Mouse (Mus musculus) megakaryocyte progenitor cell, adult 5-6 weeks (primary cell): ENCODE data around the gene Gins2. TPM values are rescaled to one million over a fixed set of nuclear protein-coding genes. Genes with fewer than 3 reads are reported as not detected.

Experiments used
- ATAC-seq: replicated peaks from 2 replicates; pipeline ENCODE4 v1.8.0; 2016; ENCODE audit warnings: mild to moderate bottlenecking, moderate TSS enrichment, inconsistent platforms; ENCODE audit not compliant: poor library complexity
- total RNA-seq, 2 experiments: library from RNA; stranded (forward) in 1 of 2; stranded (reverse) in 1 of 2; fragments of 157-497, 149-512 nt in 1 of 2; fragments of 200-1000 nt in 1 of 2; gene quantifications; 2 replicates each; pipeline versions ENCODE4 v1.2.3 to v1.2.4; 2015 to 2017

Gene Gins2
- total RNA-seq, 2 experiments from 2014 or later = 47.1 to 67.1 TPM

DNA sequence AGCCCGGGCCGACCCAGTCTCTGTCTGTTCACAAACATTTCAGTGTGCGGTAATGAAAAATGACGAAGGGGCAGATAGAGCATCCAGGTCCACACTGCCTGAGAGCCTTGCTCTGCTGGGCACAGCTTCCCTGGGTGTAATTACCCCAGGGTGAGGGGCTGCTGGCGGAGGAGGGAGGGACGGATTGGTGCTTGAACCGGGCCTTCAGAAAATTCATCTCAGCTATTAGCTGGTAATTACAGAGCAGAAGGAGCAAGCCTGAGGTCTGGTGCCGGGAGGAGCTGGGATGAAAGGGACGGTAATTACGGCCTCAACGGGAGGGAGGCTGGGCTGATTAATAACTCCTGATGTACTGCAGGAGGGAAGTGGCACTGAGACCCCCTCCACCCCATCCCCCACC is 39.2 kb downstream of the Gins2 start:
- ATAC-seq = no peak

DNA sequence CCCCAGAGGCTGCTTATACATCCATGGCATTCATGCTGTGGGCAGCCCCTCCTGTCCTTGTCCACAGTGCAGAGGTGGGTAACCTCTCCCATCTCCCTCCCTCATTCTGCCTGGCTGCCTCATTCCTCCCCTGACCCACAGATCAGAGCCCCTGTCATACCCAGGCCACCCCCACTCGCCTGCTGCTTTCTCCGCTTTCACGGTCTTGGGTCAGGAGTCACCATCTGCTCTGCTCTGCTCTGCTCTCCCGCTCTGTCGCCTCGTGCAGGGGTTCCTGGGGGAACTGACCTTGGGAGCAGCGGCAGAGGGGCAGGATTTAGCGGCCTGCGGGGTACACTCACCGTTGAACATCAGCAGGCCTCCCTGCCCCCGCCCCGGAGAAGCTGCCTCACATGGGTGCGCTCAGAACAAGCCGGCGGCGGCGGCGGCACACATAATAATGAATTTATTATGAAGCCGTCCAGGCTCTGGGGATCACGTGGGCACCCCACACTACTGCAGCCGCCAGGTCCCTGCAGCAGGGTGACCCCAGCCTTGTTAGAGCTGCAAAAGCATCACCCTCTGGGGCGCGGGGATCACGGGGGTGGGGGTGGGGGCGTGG is 39.7 kb downstream of the Gins2 start:
- no peak for ATAC-seq

DNA sequence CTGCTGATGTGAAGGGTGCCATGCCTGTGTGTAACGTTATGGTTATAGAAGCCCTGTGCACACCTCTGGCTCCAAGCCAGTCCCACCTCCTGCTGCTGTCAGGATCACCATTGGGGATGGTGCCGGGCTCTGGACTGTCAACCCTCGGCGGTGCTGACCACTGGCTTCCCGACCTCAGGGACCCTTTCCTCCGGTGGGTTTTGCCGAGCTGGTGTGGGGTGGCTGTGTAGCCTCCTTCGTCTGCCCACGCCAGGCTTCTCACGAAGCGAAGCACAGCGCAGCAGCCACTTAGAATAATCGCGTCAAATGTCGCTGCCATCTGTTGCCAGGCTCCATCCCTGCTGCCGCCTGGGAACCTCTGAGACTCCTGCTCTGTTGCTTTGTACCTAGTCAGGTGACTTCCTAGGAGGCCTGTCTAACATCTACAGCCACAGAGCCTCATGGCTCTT is 40.8 kb downstream of the Gins2 start:
- ATAC-seq = no peak

DNA sequence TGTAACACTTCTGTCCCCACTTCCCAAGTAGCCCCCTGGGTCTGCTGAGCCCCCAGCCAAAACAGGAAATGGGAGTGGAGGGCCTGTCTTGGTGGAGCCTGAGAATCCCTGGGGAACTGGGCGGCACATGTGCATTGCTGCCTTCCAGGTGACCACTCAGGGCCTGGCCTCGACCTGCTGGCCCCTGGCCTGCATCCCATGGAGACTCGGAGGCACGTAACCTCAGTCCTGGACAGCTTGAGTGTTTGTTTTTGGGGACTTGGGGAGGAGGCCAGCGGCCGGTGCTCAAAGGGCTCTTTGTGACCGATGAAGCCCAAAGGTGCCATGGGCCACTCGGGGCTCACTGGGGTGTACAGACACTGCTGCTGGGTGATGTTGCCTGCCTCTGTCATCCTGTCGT is 41.5 kb downstream of the Gins2 start:
- no peak for ATAC-seq

DNA sequence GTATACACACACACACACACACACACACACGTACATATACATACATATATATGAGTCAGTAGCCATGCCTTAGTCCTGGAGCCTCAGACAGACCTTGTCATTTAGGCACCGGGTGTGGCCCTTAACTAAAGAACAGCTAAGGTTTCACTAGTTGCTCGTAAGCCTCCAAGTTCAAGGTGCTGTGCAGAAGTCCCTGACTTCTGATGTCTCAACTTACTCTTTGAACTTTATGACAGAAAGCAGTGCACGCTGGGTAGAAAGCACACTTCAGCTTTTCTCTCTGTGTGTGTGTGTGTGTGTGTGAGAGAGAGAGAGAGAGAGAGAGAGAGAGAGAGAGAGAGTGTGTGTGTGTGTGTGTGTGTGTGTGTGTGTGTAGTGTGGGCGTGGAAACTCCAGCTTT is 44.9 kb downstream of the Gins2 start:
- no peak for ATAC-seq

DNA sequence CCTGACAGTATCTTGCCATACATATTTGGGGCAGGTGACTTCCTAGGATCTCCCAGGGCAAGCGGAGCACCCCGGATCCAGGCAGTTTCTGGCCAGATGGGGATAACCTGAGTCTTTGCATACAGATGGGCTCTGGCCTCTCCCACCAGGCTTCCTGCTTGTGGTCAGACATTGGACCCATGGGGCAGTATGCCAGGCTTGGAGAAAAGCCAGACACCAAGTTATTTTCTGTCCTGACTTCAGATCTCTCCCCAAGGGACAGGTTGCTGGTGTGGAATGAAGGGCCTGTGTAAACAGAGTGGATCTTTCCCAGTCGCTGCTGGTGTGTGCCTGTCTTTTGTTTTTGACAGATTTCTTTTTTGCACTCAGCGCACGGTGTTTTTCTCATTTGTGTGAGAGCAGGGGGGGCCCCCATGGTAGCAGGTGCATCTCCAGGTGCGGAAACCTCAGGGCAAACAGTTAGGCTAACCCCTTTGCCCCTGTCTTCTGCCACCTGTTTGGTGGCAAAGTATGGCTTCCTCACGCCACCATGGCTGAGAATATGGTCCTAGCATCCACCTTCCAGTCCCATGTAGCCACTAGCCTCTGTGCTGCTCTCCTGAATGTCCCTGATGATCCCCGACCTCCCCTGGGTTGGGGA is 45.6 kb downstream of the Gins2 start:
- no peak for ATAC-seq

DNA sequence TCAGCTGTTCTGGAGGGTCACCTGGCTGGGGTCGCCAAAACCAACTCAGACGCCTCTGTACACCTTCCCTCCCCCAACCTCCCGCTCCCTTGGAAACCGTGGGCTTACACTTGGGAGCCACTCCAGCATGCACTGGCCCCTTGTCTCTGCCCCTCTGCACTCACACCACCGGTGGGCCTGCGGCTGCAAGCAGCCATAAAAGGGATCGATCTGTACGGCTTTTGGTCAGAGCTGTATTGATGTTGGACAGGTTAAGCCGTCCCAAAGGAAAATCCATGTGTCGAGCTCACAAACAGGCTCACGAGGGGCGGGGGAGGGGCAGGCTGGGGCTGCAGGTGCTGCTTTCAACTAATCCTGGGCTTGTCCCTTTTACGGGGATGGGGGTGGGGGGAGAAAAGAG is 46.1 kb downstream of the Gins2 start:
- ATAC-seq = no peak

DNA sequence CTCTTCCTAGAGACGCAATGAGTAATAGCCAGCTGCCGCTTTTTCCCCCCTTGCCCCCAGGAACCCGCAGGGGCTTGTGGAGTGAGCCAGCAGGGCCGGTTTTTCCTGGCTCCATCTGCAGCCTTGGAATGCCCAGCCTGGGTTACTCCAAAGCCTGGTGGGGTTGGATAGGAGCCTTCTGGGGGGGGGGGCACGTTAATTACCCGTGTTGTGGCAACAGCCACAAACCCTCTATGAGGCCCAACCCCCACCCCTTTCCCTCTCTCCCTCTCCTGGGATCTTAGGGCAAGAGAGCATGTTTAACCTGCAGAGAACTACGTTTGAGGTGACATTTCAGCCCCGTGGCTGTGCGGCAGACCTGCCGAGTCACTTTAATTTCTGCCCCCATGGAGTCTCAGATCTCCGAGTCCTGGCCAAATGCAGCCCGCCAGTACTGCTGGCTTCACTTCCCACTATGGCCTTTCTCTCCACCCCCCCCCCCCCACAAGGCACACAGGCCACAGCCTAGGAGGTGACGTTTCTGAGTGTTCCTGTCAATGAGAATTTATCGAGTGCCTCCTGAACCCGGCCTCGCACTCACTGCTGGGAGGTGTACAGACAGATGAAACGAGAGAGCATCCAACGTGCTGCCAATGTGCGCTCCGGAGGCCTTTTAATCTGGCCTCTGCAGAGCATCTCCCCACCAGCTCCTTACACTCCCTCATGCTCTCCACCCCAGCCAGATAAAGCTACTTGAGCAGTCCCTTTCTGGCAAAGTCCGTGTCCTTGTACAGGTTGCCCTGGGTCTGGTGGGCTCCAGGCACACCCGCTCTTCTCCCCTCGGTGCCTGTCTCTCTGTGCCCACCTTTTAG is 49.1 kb downstream of the Gins2 start:
- ATAC-seq = peak; percentile 38

DNA sequence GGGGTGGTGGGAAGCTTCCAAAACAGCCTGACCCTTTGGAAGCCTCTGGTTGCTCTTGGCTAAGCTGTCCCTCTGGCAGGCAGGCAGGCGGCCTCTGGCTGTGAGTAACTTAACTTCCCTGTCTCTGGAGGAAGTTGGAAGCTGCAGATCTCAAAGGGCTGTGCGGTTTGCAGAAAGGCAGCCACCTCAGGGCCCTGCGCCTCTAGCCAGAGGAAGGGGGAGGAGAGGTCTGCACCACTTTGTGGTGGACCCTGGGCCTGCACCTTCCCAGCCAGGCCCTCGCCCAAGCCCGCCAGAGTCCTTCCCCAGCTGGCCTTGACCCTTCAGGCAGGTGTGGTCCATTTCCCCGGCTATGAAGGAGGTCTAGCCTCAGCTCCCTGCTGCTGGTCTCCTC is 49.7 kb downstream of the Gins2 start:
- peak; percentile 15 for ATAC-seq

DNA sequence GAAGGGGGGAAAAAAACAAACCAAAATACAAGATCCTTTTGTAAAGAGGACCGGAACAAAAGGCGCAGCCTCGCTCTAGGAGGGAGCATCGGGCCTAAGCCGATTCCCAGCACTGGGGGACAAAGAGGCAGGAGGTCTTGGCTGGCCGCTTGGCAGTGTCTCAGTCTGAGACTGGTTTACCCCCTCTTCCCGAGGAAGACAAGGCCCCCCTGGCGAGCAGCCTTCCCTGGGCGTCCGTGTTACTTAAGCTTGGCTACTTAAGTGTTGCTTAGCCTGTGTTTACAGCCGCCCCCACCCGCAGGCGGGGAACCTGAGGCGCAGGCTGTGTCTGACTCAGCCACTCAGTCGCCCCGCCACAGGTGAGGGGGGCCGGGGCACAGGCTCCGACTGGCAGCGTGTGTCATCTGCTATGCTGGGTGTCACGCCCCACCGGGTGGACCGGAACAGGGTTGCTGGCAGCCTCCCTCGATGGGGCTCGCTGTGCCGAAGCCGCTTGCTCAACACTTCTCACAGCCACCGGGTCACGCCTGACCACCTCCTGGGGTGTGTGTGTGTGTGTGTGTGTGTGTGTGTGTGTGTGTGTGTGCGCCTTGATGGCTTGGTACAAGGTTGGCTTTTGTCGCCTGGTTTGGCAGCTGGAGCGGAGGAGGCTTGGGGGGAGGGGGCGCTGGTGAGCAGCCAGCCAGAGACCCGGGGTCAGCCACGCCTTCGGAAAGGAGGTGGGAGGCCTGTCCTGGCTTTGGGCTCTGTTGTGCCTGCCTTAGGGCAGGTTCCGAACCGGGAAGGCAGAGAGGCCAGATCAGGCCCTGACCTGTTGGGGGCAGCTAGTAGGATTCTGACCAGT is 50.5 kb downstream of the Gins2 start:
- ATAC-seq = peak; percentile 29

DNA sequence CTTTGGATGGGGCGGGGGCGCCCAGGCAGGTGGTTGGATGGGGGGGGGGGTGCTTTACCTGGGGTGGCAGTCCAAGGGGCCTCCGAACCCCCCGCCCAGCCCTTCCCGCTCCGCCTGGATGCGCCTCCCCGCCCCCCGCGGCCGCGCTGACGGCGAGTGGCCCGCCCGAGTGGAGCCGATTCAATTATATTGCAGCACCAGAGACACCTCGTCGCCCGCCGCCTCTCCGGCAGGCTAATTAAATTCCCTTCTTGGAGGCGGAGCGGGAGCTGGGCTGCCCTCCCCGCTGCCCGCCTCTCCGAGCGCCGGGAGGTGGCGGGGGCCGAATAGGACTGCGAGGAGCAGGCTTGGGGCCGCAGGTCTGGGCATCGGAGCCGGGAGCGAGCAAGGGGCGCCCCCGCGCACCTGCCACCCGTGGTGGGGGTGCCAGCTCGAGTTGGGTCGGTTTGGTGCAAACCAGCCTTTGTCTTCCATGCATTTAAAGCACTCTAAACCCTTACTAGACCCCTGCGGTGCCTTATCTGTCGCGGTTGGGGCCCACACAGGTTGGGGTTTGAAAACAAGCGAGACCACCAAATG is 51.2 kb downstream of the Gins2 start:
- ATAC-seq = no peak

DNA sequence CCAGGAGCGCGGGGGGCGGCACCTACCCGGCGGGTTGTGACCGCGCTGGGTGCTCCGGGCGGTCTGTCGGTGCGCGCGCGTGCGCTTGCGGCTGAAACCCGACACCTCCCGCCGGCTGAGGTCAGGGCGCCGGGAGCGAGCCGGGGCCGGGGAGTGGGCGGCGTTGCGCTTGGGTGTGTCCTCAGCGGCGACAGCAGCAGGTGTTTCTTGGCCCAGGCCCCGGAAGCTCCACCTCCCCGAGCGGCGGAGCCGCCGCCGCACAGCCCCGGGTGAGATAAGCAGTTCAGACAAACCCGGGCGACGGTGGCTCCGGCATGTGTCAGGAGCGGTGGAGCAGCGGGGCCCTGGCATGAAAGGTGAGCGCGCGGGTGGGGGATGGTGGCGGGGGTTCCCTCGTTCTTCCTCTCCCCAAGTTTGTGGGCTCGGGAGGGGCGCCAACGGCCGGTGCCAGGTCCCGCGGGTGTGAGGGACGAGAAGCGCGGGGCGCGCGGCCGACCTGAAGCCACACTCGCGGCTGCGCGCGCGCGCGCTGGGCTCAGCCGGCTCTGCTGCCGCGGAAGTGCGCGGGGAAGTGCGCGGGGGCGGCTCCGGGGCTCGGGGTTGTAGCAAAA is 51.8 kb downstream of the Gins2 start:
- ATAC-seq = peak; percentile 25

DNA sequence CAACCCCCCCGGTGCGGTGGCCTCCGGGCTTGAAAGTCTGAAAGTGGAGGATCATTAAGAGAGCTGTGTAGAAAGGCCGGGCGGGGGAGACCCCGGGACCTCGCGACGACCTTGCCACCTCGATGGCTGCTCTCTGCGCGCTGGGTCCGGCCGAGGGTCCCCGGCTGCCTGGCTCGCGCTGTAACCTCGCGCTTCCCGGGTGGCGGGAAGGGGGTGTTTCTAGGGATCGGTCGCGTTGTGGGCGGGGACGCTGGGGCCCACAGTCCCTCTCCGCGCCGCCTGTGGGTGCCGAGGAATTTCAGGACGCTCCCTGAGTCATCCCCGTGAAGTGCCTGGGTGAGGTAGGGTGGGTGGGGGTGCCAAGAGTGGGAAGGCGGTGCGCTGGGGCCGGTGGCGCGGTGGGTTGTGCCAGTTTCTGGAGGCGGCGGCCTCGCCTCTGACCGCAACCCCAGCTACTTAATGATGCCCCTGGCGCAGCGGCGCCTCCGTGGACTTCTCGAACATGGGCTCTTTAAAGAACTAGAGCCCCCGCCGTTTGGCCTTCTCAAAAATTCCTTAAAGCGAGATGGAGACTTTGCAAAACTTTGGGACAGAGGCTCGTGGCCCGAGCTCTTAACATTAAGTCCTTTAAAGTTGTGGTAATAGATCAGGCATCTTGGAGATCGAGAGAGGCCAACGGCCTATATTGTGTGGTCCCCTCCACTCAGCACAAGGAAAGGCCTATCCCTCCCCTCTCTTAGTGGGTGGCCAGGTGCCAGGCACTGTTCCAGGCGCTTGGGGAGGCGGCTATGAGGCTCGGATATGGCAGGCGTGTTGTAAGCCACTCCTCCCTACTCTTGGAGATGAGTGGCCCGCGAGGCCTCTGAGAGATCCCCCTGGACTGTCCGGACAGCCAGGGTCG is 52.5 kb downstream of the Gins2 start:
- peak; percentile 5 for ATAC-seq

DNA sequence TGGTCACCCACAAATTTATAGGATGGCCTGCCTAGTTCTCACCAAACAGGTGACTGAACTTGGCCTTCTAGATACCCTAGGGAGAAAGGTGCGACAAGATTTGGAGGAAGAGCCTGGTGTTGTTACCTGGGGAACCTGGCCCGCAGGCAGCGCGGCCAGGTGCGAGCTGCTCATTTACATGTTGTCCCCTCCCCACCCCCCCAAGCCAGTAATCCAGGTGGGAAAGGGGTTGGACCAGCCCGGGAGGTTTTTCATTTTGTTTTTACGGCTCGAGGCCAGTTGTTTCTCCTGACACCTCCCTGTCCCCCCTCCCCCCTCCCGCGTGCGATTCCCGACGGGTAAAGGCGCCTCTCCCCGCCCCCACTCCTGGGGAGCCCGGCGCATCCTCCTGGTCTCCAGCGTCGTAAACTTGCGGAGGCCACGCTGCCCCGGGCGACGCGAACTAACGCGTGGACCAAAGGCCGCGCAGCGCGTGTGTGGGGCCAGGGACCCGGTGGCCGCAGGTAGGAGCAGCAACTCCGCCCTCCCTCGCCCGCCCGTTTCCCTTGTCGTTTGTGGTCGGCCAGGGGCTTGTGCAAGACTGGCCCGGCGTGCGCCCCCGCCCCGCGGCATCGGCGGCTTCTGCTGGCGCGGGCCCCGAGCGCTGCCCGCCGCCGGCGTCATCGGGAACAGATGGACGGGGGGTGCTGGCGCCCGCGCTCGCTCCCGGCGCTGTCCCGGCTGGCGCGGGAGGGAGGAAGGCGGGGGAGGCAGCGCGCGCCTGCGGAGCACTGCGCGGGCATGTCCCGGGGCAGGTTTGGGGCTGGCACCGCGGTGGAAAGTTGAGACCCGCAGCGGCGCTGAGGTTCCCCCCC is 53.4 kb downstream of the Gins2 start:
- no peak for ATAC-seq

DNA sequence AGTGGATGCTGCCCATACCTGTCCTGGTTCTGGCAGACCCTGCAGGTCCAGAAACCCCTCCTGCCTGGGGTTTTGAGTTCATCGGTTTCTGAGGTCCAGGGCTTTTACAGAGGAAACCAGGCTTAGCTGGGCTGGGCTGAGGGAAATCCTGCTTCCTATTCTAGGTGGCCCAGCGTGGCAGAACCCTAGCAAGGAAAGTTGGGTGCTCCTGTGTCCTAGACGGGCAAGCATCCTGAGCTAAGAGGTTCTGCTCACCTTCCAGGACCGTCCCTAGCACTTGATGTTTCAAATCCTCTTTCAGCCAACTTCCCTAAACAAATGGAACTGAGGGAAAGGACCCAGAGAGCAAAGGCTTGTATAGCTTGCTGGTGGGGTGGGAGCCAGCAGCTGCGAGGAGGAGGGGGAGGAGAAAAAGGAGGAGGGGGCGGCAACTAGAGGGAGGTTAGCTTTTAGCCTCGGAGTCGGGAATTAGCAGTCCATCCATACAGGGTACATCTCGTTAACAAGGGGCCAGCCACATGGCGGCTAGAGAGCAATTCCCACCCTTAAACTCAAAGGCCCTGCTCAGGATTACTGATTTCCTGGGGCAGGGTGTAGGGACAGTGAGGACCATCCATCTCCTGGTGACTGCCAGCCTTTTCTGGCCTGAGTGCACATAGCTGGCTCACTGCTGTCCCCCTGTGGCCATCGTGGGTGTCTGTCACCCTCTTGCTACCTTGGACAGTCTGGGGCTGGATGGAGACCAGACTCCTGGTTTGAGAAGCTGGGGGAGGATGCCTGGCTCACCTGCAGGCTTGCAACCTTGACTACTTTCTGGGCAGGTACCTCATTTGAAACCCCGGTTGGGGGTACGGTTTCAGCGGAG is 54.4 kb downstream of the Gins2 start:
- ATAC-seq = peak; percentile 43

DNA sequence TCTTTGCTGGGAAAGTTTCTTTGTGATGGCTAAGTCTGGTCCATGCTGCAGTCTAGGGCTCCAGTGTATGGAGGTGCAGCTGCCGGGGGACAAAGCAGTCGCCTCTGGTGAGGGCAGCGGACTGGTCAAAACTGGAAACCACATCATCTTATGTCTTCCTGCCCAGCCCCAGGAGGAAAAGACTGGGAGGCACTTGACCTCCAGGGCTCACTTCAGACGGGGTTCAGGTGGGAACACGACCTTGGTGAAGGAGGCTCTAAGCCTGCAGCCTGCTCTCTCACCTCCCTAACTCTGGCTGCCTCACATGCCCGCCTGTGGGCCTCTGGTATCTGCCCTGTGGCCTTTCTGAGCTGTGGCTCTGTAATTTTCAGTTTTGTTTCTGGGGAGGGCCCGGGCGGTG is 55.0 kb downstream of the Gins2 start:
- ATAC-seq = no peak

DNA sequence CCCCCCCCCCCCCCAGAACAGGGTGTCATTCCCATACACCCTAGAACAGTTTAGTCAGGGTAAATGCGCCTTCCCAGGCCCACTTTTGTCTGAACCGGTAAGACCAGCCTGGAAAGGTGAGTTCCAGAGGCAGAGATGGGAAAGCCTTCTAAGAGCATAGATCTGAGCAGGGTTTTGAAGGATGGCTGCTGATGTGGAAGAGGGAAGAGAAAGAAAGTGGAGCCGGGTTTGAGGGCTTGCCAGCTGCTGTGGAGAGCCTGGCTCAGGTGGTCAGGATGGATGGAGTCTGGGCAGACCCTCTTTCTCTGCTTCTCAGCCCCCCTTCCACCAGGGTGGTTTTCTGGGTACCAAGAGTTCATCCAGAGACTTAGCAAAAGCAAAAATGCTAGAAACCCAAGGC is 55.7 kb downstream of the Gins2 start:
- ATAC-seq = no peak
